Mouse (Mus musculus): Measurements from ENCODE around the gene Olfr552. TPM values are rescaled to one million over a fixed set of nuclear protein-coding genes. Genes with fewer than 3 reads are reported as not detected.

The Olfr552 gene
- not detected in 2 replicates for polyA plus RNA-seq (2014; fragmentation: Nextera tagmentation; extraction: Ambion mirVana)

DNA sequence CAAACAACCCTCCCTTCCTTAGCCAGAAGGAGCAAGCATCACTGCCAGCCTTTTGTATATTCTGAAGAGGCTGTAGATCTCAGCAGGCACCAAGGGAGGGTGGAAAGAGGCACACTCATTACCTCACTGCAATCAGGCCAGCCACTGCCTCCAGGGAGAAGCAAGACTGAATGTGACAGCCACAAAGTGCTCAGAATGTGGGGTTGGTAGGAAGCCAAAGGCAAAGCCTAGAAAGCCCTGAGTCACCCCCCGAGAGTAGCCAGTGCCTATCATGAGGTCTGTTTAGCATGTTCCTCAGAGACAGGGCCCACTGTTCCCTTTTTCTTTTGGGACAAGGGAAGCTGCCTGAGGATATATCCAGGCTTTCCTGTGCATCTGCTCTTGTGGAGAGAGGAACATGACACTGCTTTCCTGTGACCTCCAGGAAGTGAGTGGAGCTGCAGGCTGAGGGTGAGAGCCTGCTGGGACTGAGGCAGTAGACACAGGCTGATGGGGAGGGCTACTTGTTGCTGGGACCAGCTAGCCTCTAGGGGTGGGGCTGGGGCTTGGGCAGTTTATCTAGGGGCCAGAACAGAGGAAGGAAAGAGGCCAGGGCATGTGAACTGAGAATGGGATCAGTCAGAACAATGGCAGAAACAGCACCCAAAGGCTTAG lies at the start of gene Olfr552:
TSS of gene Olfr552 (plus strand) at position 393 of the 654 bp plus-strand sequence.
- WGBS, result 82% methylated on average over 1 of the region's 1 CpGs
- no peaks in the 10 kb centered on the region for H3K27me3 ChIP-seq (ENCODE audit: control insufficient read depth, insufficient read depth, low read length)
- no peak within 1 kb of the TSS for H3K4me3 ChIP-seq (ENCODE audit: low read depth, low read length)
- no peaks in the 10 kb centered on the region for H3K4me1 ChIP-seq (ENCODE audit: control insufficient read depth, insufficient read depth, low read length)
- no peak for ATAC-seq (ENCODE audit: insufficient number of reproducible peaks, insufficient read depth, low FRiP score, low read depth)
- no peak within 1 kb of the TSS for H3K27ac ChIP-seq (ENCODE audit: low read length)
- H3K9ac ChIP-seq (replicated peaks; ENCODE audit: low read depth, low read length), result no peak within 1 kb of the TSS
- no peaks in the 10 kb centered on the region for H3K36me3 ChIP-seq (ENCODE audit: control insufficient read depth, insufficient read depth, low read length)
- no peak within 1 kb of the TSS for H3K4me2 ChIP-seq (replicated peaks; ENCODE audit: low read depth, low read length)
- no peaks in the 10 kb centered on the region for H3K9me3 ChIP-seq (ENCODE audit: control insufficient read depth, low read depth, low read length)

DNA sequence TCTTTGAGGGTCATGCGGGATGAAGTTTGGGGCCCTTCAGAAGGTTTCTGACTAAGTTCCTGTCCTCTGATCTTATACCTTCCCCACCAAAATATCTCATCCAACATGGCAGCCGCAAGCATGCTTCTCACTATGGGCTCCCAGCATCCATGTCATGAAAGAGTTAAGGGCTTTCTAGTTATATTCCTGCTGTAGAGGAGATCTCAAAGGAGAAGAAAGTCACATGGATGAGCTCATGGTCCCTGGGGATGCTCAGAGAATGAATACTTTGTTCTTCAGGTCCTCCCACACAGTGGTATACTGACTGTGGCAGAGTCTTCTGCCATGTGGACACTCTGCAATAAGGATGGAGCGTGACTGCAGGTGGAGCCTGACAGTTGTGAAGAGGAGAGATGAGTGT lies 48.0 kb upstream of the Olfr552 start, which contains the start of gene Olfr549:
TSS of gene Olfr549 (plus strand) at position 301 of the 400 bp plus-strand sequence.
- H3K4me3 ChIP-seq (ENCODE audit: low read depth, low read length), result no peak within 1 kb of the TSS
- H3K9ac ChIP-seq (replicated peaks; ENCODE audit: low read depth, low read length), result no peak within 1 kb of the TSS
- H3K4me1 ChIP-seq (ENCODE audit: control insufficient read depth, insufficient read depth, low read length), result no peaks in the 10 kb centered on the region
- WGBS, result 88% methylated on average over 3 of the region's 3 CpGs
- H3K4me2 ChIP-seq (replicated peaks; ENCODE audit: low read depth, low read length), result no peak within 1 kb of the TSS
- H3K27ac ChIP-seq (ENCODE audit: low read length), result no peak within 1 kb of the TSS
- H3K27me3 ChIP-seq (ENCODE audit: control insufficient read depth, insufficient read depth, low read length), result no peaks in the 10 kb centered on the region
- no peaks in the 10 kb centered on the region for H3K36me3 ChIP-seq (ENCODE audit: control insufficient read depth, insufficient read depth, low read length)
- H3K9me3 ChIP-seq (ENCODE audit: control insufficient read depth, low read depth, low read length), result no peaks in the 10 kb centered on the region
- ATAC-seq (ENCODE audit: insufficient number of reproducible peaks, insufficient read depth, low FRiP score, low read depth), result no peak

- 81% methylated on average over 3 of the region's 3 CpGs for WGBS
- Histone ChIP-seq H3K27me3 (ENCODE audit: control insufficient read depth, insufficient read depth, low read length) (no peaks in the 10 kb centered on the region), H3K4me2 (replicated peaks; ENCODE audit: low read depth, low read length) (no peak overlapping the region), H3K4me3 (ENCODE audit: low read depth, low read length) (no peak overlapping the region), H3K36me3 (ENCODE audit: control insufficient read depth, insufficient read depth, low read length) (no peaks in the 10 kb centered on the region), H3K9ac (replicated peaks; ENCODE audit: low read depth, low read length) (no peak overlapping the region), H3K27ac (ENCODE audit: low read length) (no peak overlapping the region), H3K4me1 (ENCODE audit: control insufficient read depth, insufficient read depth, low read length) (no peaks in the 10 kb centered on the region), H3K9me3 (ENCODE audit: control insufficient read depth, low read depth, low read length) (no peaks in the 10 kb centered on the region)
- no peak for ATAC-seq (ENCODE audit: insufficient number of reproducible peaks, insufficient read depth, low FRiP score, low read depth)
Measured at GRCm38 (mm10) chr7:102553279-102553678, 44.3 kb upstream of the Olfr552 start.

- H3K9ac ChIP-seq (replicated peaks; ENCODE audit: low read depth, low read length), result no peak within 1 kb of the TSS
- peak within 1 kb of the TSS; percentile 46 for H3K4me3 ChIP-seq (ENCODE audit: low read depth, low read length)
Measured at GRCm38 (mm10) chr7:102564999-102565997, 32.3 kb upstream of the Olfr552 start, which contains the start of gene Trim21. Gene Trim21 (minus strand): TSS chr7:102565486.

GRCm38 (mm10) chr7:102566219-102566618 lies 31.4 kb upstream of the Olfr552 start:
- Histone ChIP-seq H3K4me2 (replicated peaks; ENCODE audit: low read depth, low read length) (no peak overlapping the region), H3K4me3 (ENCODE audit: low read depth, low read length) (no peak overlapping the region), H3K27me3 (ENCODE audit: control insufficient read depth, insufficient read depth, low read length) (no peaks in the 10 kb centered on the region), H3K9me3 (ENCODE audit: control insufficient read depth, low read depth, low read length) (no peaks in the 10 kb centered on the region), H3K4me1 (ENCODE audit: control insufficient read depth, insufficient read depth, low read length) (peaks cover 4% of the 10 kb centered on the region; the same call in 1 of the 2 replicates), H3K9ac (replicated peaks; ENCODE audit: low read depth, low read length) (no peak overlapping the region), H3K36me3 (ENCODE audit: control insufficient read depth, insufficient read depth, low read length) (no peaks in the 10 kb centered on the region), H3K27ac (ENCODE audit: low read length) (no peak overlapping the region)
- WGBS, result 84% methylated on average over 4 of the region's 4 CpGs
- no peak for ATAC-seq (ENCODE audit: insufficient number of reproducible peaks, insufficient read depth, low FRiP score, low read depth)

More at GRCm38 (mm10) chr7:102564999-102565997, 32.3 kb upstream of the Olfr552 start, which contains the start of gene Trim21:
- ATAC-seq (ENCODE audit: insufficient number of reproducible peaks, insufficient read depth, low FRiP score, low read depth), result peak; percentile 96
- 19% methylated on average over 10 of the region's 10 CpGs for WGBS
- Histone ChIP-seq H3K27me3 (ENCODE audit: control insufficient read depth, insufficient read depth, low read length) (no peaks in the 10 kb centered on the region), H3K4me1 (ENCODE audit: control insufficient read depth, insufficient read depth, low read length) (peaks cover 4% of the 10 kb centered on the region; the same call in 1 of the 2 replicates), H3K9me3 (ENCODE audit: control insufficient read depth, low read depth, low read length) (no peaks in the 10 kb centered on the region), H3K4me2 (replicated peaks; ENCODE audit: low read depth, low read length) (peak within 1 kb of the TSS; percentile 54), H3K27ac (ENCODE audit: low read length) (no peak within 1 kb of the TSS), H3K36me3 (ENCODE audit: control insufficient read depth, insufficient read depth, low read length) (no peaks in the 10 kb centered on the region)

DNA sequence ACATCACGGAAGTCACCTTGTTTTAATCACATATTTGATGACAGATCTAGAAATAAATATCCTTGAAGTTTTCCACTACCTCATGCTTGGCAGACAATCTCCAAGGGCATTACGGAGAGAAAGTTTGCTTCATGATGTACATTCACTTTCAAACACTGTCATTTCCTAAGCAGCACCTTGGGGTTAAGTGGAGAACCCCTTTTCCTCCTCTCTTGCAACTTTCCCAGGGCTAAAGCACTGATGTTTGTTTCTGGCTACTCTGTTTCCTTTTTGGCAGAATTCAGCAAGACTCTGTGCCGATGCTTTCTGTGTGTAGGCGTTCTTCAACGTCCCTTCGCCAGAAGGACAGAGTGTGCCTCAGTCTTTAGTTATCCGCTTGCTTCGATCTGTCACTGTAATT lies 26.4 kb upstream of the Olfr552 start, which contains the start of gene Olfr550:
TSS of gene Olfr550 (plus strand) at position 301 of the 400 bp plus-strand sequence.
- no peaks in the 10 kb centered on the region for H3K4me1 ChIP-seq (ENCODE audit: control insufficient read depth, insufficient read depth, low read length)
- no peak for ATAC-seq (ENCODE audit: insufficient number of reproducible peaks, insufficient read depth, low FRiP score, low read depth)
- no peaks in the 10 kb centered on the region for H3K9me3 ChIP-seq (ENCODE audit: control insufficient read depth, low read depth, low read length)
- no peak within 1 kb of the TSS for H3K27ac ChIP-seq (ENCODE audit: low read length)
- no peaks in the 10 kb centered on the region for H3K27me3 ChIP-seq (ENCODE audit: control insufficient read depth, insufficient read depth, low read length)
- no peak within 1 kb of the TSS for H3K4me3 ChIP-seq (ENCODE audit: low read depth, low read length)
- WGBS, result 87% methylated on average over 8 of the region's 8 CpGs
- H3K36me3 ChIP-seq (ENCODE audit: control insufficient read depth, insufficient read depth, low read length), result no peaks in the 10 kb centered on the region
- no peak within 1 kb of the TSS for H3K4me2 ChIP-seq (replicated peaks; ENCODE audit: low read depth, low read length)
- no peak within 1 kb of the TSS for H3K9ac ChIP-seq (replicated peaks; ENCODE audit: low read depth, low read length)

DNA sequence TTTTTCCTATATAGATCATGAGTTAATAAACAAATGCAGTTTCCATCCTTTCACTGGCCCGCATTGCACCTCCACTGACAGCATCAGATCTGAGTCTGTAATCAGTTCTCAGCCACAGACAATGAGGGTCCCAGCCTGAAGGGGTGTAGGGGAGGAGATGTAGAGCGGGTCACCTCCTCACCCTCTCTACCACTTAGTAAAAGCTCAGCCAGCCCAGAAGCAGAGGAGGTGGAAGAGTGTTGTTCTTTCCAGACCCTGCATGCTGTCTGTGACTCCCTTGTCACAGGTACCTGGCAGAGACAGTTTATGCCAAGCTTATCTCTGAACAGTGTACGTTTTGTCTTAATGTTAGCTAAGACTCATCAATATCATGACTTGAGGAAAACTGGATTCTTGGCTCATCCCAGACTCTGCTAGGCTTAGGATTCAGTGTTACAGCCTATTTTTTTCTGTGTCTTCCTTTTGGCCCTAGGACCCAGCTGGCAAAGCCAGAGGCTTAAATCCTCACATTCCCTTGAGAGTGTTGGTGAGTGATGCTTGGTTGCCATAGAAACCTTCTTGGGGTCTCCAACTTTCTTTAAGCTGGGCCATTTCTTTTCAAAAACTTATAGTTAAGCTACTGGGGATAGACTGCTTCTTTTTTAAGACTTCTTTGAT lies 24.3 kb upstream of the Olfr552 start:
- H3K9ac ChIP-seq (replicated peaks; ENCODE audit: low read depth, low read length), result no peak overlapping the region
- no peaks in the 10 kb centered on the region for H3K9me3 ChIP-seq (ENCODE audit: control insufficient read depth, low read depth, low read length)
- H3K36me3 ChIP-seq (ENCODE audit: control insufficient read depth, insufficient read depth, low read length), result no peaks in the 10 kb centered on the region
- 73% methylated on average over 3 of the region's 3 CpGs for WGBS
- no peak for ATAC-seq (ENCODE audit: insufficient number of reproducible peaks, insufficient read depth, low FRiP score, low read depth)
- H3K4me1 ChIP-seq (ENCODE audit: control insufficient read depth, insufficient read depth, low read length), result no peaks in the 10 kb centered on the region
- no peak overlapping the region for H3K4me3 ChIP-seq (ENCODE audit: low read depth, low read length)
- no peaks in the 10 kb centered on the region for H3K27me3 ChIP-seq (ENCODE audit: control insufficient read depth, insufficient read depth, low read length)
- no peak overlapping the region for H3K4me2 ChIP-seq (replicated peaks; ENCODE audit: low read depth, low read length)
- no peak overlapping the region for H3K27ac ChIP-seq (ENCODE audit: low read length)

DNA sequence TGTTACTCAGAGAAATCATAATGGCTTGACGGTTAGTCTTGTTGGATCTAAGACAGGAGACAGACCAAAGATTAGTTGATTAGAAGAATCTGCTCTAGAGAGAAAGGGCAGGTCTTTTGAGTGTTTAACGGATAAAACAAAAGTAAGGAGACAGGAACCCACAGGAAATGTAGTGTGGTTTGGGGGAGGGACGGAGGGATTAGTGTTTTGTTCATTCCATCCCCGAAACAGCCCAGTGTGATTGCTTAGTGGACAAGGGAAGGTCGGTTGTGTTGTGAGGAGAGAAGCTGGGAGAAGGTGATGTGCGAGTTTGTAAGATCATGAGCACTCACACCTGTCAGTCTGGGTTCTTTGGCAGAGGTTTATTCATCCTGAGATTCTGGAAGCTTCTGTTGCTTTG lies 21.6 kb upstream of the Olfr552 start:
- Histone ChIP-seq H3K36me3 (ENCODE audit: control insufficient read depth, insufficient read depth, low read length) (no peaks in the 10 kb centered on the region), H3K27ac (ENCODE audit: low read length) (no peak overlapping the region), H3K27me3 (ENCODE audit: control insufficient read depth, insufficient read depth, low read length) (no peaks in the 10 kb centered on the region), H3K4me3 (ENCODE audit: low read depth, low read length) (no peak overlapping the region), H3K9ac (replicated peaks; ENCODE audit: low read depth, low read length) (no peak overlapping the region), H3K9me3 (ENCODE audit: control insufficient read depth, low read depth, low read length) (no peaks in the 10 kb centered on the region), H3K4me2 (replicated peaks; ENCODE audit: low read depth, low read length) (no peak overlapping the region), H3K4me1 (ENCODE audit: control insufficient read depth, insufficient read depth, low read length) (no peaks in the 10 kb centered on the region)
- 66% methylated on average over 6 of the region's 6 CpGs for WGBS
- no peak for ATAC-seq (ENCODE audit: insufficient number of reproducible peaks, insufficient read depth, low FRiP score, low read depth)
